Mouse (Mus musculus): ENCODE data around the gene Cdc42ep1.
"Not testable (repeated sequence)": the region's sequence is repeated elsewhere in the genome, so short reads cannot be mapped to it uniquely, and the experiment has no call there.

Gene Cdc42ep1

GRCm38 (mm10) chr15:78829636-78830035, 12.8 kb upstream of the Cdc42ep1 start:
- no peak for DNase-seq (ENCODE audit: low spot score in 2 of 2)

- DNase-seq (ENCODE audit: low spot score in 2 of 2) = no peak
Observed at GRCm38 (mm10) chr15:78830742-78831719, 11.4 kb upstream of the Cdc42ep1 start.

DNA sequence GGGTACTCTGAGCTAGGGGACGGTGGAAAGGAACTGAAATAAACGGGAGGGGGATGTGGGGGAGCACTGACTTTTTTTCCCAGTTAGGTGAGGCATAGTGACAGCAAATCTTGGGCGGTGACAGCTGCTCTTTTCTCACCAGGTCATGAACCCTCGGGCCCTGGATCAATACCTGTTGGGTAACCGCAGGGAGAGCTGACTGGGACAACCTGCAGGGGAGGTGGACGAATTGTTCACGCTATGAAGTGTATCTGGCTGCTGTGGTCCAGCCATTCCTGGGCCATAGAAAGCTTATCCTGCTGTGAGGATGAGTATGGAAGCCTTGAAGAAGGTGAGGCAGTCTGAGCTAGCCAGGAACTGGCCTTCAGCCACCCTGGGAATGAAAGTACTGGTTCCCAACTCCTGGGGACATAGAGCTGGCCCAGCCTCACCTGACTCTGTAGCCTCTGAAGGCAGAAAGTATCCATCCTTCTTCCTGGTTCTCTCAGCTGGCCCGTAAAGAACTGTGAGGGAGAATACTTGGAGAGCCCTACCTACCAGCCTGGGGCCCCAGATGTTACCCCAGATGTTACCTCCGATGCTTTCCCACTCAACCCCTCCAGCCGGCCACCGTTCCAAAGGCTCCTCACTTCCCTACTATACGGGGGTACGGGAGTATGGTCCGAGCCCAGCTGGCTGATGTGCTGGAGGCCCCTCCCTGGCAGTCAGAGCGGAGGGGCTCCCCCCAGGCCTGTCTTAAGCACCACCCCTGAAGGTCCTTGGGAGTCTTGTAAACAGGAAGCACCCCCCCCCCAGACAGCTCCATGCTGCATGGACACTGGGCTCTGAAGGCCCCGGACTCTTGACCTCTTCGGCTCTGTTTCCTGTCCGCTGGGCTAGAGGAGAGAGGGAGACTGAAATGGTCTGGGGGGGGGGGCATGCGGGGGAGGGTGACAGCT, 10.4 kb upstream of the Cdc42ep1 start:
- no peak for DNase-seq (ENCODE audit: low spot score in 2 of 2)

- no peak for DNase-seq (ENCODE audit: low spot score in 2 of 2)
Observed at GRCm38 (mm10) chr15:78832701-78833123, 9.7 kb upstream of the Cdc42ep1 start.

DNA sequence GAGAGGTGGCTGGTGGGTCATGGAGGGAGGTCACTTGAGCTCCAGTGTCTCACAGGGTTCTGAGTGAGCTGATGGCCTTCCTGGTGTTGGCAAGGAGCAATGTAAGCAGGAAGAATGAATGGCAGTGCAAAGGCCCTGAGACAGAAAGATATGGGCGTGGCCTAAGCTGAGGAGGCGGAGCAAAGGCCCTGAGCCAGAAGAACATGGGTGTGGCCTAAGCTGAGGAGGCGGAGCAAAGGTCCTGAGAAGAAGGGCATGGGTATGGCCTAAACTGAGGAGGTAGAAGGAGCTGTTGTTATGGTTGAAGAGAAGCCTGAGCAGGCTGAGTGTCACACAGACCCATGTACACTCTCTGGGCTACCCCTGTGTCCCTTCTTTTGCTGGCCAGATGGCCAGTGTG, 8.8 kb upstream of the Cdc42ep1 start:
- no peak for DNase-seq (ENCODE audit: low spot score in 2 of 2)

GRCm38 (mm10) chr15:78834233-78835005, 8.0 kb upstream of the Cdc42ep1 start:
- no peak for DNase-seq (ENCODE audit: low spot score in 2 of 2)

DNA sequence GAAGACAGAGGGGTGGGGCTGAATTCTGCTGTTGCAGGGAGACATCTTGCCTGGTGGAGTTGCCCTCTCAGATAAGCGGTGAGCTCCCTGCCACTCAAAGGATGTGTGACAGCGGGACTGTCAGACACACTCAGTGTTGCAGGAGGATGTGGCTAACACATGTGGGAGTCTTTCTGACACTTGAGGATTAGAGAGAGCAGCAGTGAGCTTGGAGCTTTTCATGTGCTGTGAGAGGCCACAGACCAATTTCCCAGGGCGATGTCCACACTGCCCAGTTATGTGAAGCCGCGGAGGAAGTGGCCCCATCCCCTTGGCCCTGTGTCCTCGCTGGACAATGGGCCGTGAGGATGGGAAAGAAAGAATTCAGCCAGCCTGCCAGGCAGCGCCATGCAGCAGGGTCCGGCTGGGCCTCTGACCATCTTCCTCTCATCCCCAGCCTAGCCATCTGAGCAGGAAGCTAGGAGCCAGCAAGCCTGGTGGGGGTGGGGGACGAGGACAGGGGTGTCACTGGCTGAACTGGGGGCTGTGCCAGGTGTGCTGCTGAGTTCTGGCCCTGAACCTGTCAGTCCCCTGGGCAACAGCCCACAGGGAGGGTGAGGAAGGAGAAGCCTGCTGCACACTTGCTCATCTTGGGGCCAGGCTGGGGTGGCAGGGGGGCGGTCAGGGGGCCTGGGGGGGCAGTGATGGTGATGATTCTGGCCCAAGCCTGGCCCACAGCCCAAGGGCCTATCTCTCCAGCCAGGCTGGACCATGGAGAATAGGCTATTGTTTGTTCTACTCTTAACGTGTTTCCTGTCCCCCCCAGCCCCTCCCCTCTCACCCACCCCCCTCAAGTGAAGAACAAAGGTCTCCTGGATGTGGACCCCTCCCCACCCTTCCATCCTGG, 7.0 kb upstream of the Cdc42ep1 start:
- no peak for DNase-seq (ENCODE audit: low spot score in 2 of 2)

DNA sequence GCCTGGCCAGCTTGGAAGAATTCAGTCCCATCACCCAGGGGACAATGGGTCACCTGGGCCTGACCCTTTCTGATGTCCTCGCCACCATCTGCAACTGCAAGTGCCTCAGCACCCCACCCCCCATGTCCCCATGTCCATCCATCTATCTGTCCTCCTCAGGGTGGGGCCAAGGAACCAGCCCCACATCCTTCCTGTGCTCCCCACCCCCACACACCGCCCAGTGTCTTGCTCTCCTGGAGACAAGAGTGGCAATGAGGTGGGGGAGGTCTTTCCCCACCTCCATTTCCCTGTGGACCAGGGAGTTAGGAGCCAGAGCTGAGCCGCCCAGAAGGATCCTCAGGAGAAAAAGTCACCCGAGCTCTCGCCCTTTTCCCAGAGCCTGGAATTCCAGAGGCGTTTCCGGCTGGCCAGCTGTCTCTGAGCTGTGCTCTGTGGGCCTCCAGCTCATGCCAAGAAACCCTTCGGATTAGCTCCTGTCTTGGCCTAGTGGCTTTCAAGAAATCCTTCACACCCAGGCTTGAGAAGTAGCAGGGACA, 6.3 kb upstream of the Cdc42ep1 start:
- no peak for DNase-seq (ENCODE audit: low spot score in 2 of 2)

- DNase-seq (ENCODE audit: low spot score in 2 of 2) = no peak
Observed at GRCm38 (mm10) chr15:78839744-78840143, 2.7 kb upstream of the Cdc42ep1 start.

DNA sequence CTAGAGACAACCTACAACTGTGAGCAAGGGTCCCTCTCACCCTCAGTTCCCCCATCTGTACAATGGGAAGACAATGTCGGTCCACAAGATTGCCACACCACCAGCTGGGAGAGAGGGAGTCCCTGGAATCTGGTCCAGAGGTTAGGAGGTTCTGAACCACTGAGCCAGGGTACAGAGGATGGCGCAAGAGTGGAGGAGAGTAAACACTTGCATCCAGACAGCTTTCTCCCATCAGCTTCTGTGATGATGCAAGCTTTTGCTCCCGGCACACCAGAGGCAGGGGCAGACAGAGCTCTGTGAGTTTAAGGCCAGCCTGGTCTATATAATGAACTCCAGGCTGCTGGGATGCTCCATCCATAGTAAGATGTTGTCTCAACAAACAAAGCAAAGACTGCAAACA, 2.2 kb upstream of the Cdc42ep1 start:
- DNase-seq (ENCODE audit: low spot score in 2 of 2) = no peak

GRCm38 (mm10) chr15:78840751-78841150, 1.7 kb upstream of the Cdc42ep1 start:
- no peak for DNase-seq (ENCODE audit: low spot score in 2 of 2)

DNA sequence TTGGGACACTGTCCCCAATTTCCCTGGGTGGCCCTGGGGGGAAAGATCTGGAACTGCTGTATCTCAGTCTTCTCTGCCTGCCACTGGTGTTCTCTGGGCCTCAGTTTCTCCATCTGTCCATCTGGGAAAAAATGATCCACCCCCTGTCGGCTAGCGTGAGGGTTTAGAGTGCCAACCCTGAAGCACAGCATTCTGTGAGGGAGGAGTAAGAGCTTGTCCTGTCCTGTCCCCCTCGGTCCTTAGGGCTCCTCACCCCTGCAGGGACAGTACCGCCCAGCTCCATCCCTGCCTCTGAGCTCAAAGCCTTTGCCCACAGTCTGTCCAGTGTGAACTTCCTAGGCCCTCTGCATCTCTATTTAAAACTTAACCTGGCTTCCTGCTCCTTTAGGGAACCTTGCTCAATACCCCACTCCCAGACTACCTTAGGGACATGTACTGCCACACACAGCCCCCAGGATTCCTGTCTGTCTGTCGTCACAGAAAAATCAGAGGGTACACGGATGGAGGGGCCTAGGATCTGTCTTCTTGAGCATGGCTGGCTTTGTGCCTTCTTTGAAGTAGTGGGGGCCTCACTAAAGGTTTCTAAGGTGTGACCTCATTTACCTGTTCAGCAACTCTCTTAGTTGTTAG, 1.1 kb upstream of the Cdc42ep1 start:
- no peak for DNase-seq (ENCODE audit: low spot score in 2 of 2)

- DNase-seq (ENCODE audit: low spot score in 2 of 2) = no peak
Observed at GRCm38 (mm10) chr15:78843581-78844469, 1.4 kb downstream of the Cdc42ep1 start.

DNA sequence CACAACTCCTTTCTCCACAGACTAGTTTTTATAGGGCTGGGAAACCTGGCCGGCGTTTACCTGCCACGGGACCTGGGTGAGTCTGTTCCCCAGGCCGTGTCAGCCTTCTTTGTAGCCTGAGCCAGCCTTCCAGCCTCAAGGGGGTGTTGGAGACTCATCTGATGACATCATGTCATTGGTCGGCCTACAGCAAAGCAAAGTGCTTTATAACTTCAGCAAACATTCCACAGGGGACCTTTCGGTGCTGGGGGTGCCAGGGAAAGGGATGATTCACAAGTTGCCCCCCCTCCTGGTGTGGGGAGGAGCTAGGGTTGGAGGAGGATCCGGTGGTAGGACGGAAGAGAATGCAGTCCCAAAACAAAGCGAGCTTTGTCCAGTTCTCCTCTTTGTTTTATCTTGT, 2.4 kb downstream of the Cdc42ep1 start:
- DNase-seq (ENCODE audit: low spot score in 2 of 2) = no peak

DNA sequence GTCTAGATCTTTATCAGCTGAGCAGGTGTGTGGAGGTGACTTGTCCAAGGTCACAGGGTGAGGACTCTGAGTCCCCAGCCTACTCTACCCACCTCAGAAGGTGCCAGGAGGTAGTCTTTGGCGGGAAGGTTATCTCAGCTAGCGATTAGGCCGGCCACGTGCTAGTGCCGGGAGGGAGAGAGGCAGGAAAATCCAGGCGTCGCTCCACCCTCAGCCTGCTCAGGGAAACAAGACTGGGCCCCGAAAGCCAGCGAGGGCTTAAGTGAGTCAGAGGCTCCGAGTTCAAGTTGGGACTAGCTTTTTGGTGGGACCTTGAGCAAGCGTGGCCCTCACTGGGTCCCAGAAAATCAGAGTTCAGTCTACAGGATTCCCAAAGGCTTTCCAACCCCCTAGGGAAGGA, 2.9 kb downstream of the Cdc42ep1 start:
- DNase-seq (ENCODE audit: low spot score in 2 of 2) = no peak

DNA sequence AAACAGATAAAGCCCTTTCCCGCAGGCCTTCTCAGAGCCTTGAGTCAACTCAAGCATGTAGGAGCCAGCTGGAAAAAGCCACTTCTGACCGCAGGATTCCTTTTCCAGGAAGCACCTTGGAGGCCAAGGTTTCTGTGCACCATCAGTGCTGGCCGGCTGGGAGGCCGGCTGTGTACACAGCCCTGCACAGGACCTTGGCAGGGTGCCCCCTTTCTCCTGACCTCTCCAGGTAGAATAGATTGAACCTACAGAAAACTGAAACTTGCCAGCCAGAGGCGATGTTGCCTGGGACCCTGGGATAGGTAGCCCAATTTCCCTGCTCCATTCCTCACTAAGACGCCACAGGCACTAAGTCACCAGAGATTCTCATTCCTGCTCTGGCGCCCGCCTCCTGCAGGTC, 3.4 kb downstream of the Cdc42ep1 start:
- no peak for DNase-seq (ENCODE audit: low spot score in 2 of 2)

DNA sequence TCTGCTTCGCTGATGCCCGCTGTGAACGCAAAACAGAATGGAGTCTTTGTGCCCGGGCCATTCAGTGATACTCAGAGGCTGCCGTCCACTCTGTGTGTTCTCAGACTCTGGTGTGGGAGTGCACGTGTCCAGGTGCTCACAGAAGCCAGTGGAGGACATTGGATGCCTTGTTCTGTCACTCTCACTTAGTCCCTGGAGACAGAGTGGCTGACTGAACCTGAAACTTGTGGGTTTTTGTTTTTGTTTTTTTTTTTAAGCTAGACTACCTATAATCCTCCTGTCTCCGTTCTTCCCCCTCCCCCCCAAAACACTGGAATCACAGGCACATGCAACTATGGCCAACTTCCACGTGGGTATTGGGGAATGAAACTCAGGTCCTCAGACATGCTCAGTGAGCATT, 3.9 kb downstream of the Cdc42ep1 start:
- DNase-seq (ENCODE audit: low spot score in 2 of 2) = no peak

DNA sequence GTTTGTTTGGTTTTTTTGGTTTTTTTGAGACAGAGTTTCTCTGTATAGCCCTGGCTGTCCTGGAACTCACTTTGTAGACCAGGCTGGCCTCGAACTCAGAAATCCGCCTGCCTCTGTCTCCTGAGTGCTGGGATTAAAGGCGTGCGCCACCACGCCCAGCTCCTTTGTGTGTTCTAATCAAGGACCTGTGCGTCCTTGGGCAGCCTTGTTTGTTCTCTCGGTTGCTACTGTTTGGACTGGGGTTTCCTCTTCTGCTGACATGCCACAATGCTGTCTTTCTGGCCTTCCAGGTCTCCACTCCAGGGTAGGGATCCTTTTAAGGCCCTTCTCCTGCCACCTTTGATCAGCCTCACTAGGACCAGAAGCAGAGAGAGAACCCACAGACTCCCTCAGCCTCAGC, 4.4 kb downstream of the Cdc42ep1 start:
- DNase-seq (ENCODE audit: low spot score in 2 of 2) = not testable (repeated sequence)

DNA sequence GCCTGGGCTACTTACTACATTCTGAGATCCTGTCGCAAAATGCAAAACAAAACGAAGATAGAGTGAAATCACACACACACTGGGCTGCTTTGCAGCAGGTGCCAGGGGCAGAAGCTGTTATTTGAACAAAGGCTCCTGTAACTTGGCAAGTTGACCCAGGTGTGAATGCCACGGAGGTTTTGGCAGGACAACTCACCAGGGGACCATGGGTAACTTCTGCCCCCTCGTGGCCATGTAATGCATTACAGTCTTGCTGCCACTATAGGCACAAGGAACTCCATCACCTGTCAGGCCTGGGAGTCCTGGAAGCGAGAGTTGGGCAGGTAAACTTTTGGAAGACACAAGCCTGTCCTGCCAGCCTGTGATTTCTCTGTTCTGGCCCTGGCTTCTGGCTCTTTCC, 6.0 kb downstream of the Cdc42ep1 start:
- peak; percentile 80 to 95 for DNase-seq (ENCODE audit: low spot score in 2 of 2)
